Mouse (Mus musculus): ENCODE data around the gene Mcfd2. TPM values are rescaled to one million over a fixed set of nuclear protein-coding genes. Genes with fewer than 3 reads are reported as not detected.

Mcfd2 gene
- polyA plus RNA-seq, 1 experiment from 2014 or later = 80.0 TPM

GRCm38 (mm10) chr17:87236725-87237650 is 28.7 kb downstream of the Mcfd2 start:
- ATAC-seq (ENCODE audit: insufficient number of reproducible peaks, low FRiP score, low TSS enrichment, low read depth) (peak; percentile 83), DNase-seq (ENCODE audit: low spot score) (peak; percentile 86)
- no peaks in the 10 kb centered on the region for H3K36me3 ChIP-seq (ENCODE audit: control insufficient read depth, insufficient read depth, low read length)
- no peaks in the 10 kb centered on the region for H3K27me3 ChIP-seq (ENCODE audit: control insufficient read depth, insufficient read depth, low read length)
- H3K9me3 ChIP-seq (ENCODE audit: control insufficient read depth, low read length) = peaks cover 2% of the 10 kb centered on the region; the same call in 1 of the 2 replicates
- 0 out of 2 replicates have a peak overlapping the region, but pooled peaks have one; percentile 21 for H3K4me2 ChIP-seq (ENCODE audit: low read depth, severe bottlenecking)
- no peak overlapping the region; the same call in 1 of the 2 replicates for H3K9ac ChIP-seq (ENCODE audit: low read length)
- H3K4me3 ChIP-seq (ENCODE audit: low read depth, low read length) = no peak overlapping the region
- WGBS = 22% methylated on average over 18 of the region's 18 CpGs
- H3K27ac ChIP-seq (replicated peaks; ENCODE audit: low read depth, low read length) = peak overlapping the region; percentile 45; the same call in 1 of the 2 replicates
- peaks cover 21% of the 10 kb centered on the region for H3K4me1 ChIP-seq (ENCODE audit: control insufficient read depth, insufficient read depth, low read length)

GRCm38 (mm10) chr17:87235019-87235418 is 30.7 kb downstream of the Mcfd2 start:
- no peak overlapping the region for H3K27ac ChIP-seq (replicated peaks; ENCODE audit: low read depth, low read length)
- no peak for ATAC-seq (ENCODE audit: insufficient number of reproducible peaks, low FRiP score, low TSS enrichment, low read depth)
- DNase-seq (ENCODE audit: low spot score) = no peak
- 90% methylated on average over 6 of the region's 6 CpGs for WGBS
- H3K4me1 ChIP-seq (ENCODE audit: control insufficient read depth, insufficient read depth, low read length) = peaks cover 21% of the 10 kb centered on the region
- no peak overlapping the region for H3K4me3 ChIP-seq (ENCODE audit: low read depth, low read length)
- no peaks in the 10 kb centered on the region for H3K27me3 ChIP-seq (ENCODE audit: control insufficient read depth, insufficient read depth, low read length)
- no peaks in the 10 kb centered on the region for H3K36me3 ChIP-seq (ENCODE audit: control insufficient read depth, insufficient read depth, low read length)
- H3K9me3 ChIP-seq (ENCODE audit: control insufficient read depth, low read length) = no peaks in the 10 kb centered on the region
- no peak overlapping the region for H3K9ac ChIP-seq (ENCODE audit: low read length)
- H3K4me2 ChIP-seq (ENCODE audit: low read depth, severe bottlenecking) = no peak overlapping the region

GRCm38 (mm10) chr17:87227878-87228277 is 37.9 kb downstream of the Mcfd2 start:
- Histone ChIP-seq H3K4me2 (ENCODE audit: low read depth, severe bottlenecking) (no peak overlapping the region), H3K4me1 (ENCODE audit: control insufficient read depth, insufficient read depth, low read length) (no peaks in the 10 kb centered on the region), H3K4me3 (ENCODE audit: low read depth, low read length) (no peak overlapping the region), H3K36me3 (ENCODE audit: control insufficient read depth, insufficient read depth, low read length) (no peaks in the 10 kb centered on the region; the same call in 1 of the 2 replicates), H3K9ac (ENCODE audit: low read length) (no peak overlapping the region), H3K27ac (replicated peaks; ENCODE audit: low read depth, low read length) (no peak overlapping the region), H3K9me3 (ENCODE audit: control insufficient read depth, low read length) (no peaks in the 10 kb centered on the region), H3K27me3 (ENCODE audit: control insufficient read depth, insufficient read depth, low read length) (no peaks in the 10 kb centered on the region)
- DNase-seq (ENCODE audit: low spot score) (no peak), ATAC-seq (ENCODE audit: insufficient number of reproducible peaks, low FRiP score, low TSS enrichment, low read depth) (no peak)
- WGBS = 71% methylated on average over 4 of the region's 4 CpGs

GRCm38 (mm10) chr17:87226079-87226640 is 39.6 kb downstream of the Mcfd2 start:
- H3K27ac ChIP-seq (replicated peaks; ENCODE audit: low read depth, low read length) = no peak overlapping the region
- H3K9ac ChIP-seq (ENCODE audit: low read length) = no peak overlapping the region
- no peaks in the 10 kb centered on the region; the same call in 1 of the 2 replicates for H3K36me3 ChIP-seq (ENCODE audit: control insufficient read depth, insufficient read depth, low read length)
- no peaks in the 10 kb centered on the region for H3K4me1 ChIP-seq (ENCODE audit: control insufficient read depth, insufficient read depth, low read length)
- H3K4me2 ChIP-seq (ENCODE audit: low read depth, severe bottlenecking) = no peak overlapping the region
- no peak for ATAC-seq (ENCODE audit: insufficient number of reproducible peaks, low FRiP score, low TSS enrichment, low read depth)
- WGBS = 59% methylated on average over 10 of the region's 10 CpGs
- no peaks in the 10 kb centered on the region for H3K9me3 ChIP-seq (ENCODE audit: control insufficient read depth, low read length)
- H3K27me3 ChIP-seq (ENCODE audit: control insufficient read depth, insufficient read depth, low read length) = no peaks in the 10 kb centered on the region
- DNase-seq (ENCODE audit: low spot score) = no peak
- H3K4me3 ChIP-seq (ENCODE audit: low read depth, low read length) = no peak overlapping the region

- ATAC-seq (ENCODE audit: insufficient number of reproducible peaks, low FRiP score, low TSS enrichment, low read depth) = no peak
- Histone ChIP-seq H3K4me1 (ENCODE audit: control insufficient read depth, insufficient read depth, low read length) (no peaks in the 10 kb centered on the region), H3K27ac (replicated peaks; ENCODE audit: low read depth, low read length) (no peak overlapping the region), H3K4me3 (ENCODE audit: low read depth, low read length) (no peak overlapping the region), H3K27me3 (ENCODE audit: control insufficient read depth, insufficient read depth, low read length) (no peaks in the 10 kb centered on the region), H3K9me3 (ENCODE audit: control insufficient read depth, low read length) (no peaks in the 10 kb centered on the region), H3K36me3 (ENCODE audit: control insufficient read depth, insufficient read depth, low read length) (no peaks in the 10 kb centered on the region; the same call in 1 of the 2 replicates), H3K4me2 (ENCODE audit: low read depth, severe bottlenecking) (no peak overlapping the region), H3K9ac (ENCODE audit: low read length) (no peak overlapping the region)
- 92% methylated on average over 9 of the region's 9 CpGs for WGBS
- no peak for DNase-seq (ENCODE audit: low spot score)
These were observed 40.4 kb downstream of the Mcfd2 start for GRCm38 (mm10) chr17:87225384-87225783.

- DNase-seq (ENCODE audit: low spot score) = no peak
- 65% methylated on average over 2 of the region's 2 CpGs for WGBS
These were observed 41.3 kb downstream of the Mcfd2 start for GRCm38 (mm10) chr17:87224461-87224860.

GRCm38 (mm10) chr17:87219456-87219855 is 46.3 kb downstream of the Mcfd2 start:
- H3K9ac ChIP-seq (ENCODE audit: low read length) = no peak overlapping the region
- H3K4me3 ChIP-seq (ENCODE audit: low read depth, low read length) = no peak overlapping the region
- H3K4me1 ChIP-seq (ENCODE audit: control insufficient read depth, insufficient read depth, low read length) = no peaks in the 10 kb centered on the region
- 83% methylated on average over 9 of the region's 9 CpGs for WGBS
- ATAC-seq (ENCODE audit: insufficient number of reproducible peaks, low FRiP score, low TSS enrichment, low read depth) (no peak), DNase-seq (ENCODE audit: low spot score) (no peak)
- no peaks in the 10 kb centered on the region for H3K9me3 ChIP-seq (ENCODE audit: control insufficient read depth, low read length)
- H3K36me3 ChIP-seq (ENCODE audit: control insufficient read depth, insufficient read depth, low read length) = no peaks in the 10 kb centered on the region
- no peak overlapping the region for H3K4me2 ChIP-seq (ENCODE audit: low read depth, severe bottlenecking)
- H3K27ac ChIP-seq (replicated peaks; ENCODE audit: low read depth, low read length) = no peak overlapping the region
- H3K27me3 ChIP-seq (ENCODE audit: control insufficient read depth, insufficient read depth, low read length) = no peaks in the 10 kb centered on the region

More at GRCm38 (mm10) chr17:87224461-87224860, 41.3 kb downstream of the Mcfd2 start:
- Histone ChIP-seq H3K27ac (replicated peaks; ENCODE audit: low read depth, low read length) (no peak overlapping the region), H3K4me1 (ENCODE audit: control insufficient read depth, insufficient read depth, low read length) (no peaks in the 10 kb centered on the region), H3K9ac (ENCODE audit: low read length) (no peak overlapping the region), H3K4me2 (ENCODE audit: low read depth, severe bottlenecking) (no peak overlapping the region), H3K36me3 (ENCODE audit: control insufficient read depth, insufficient read depth, low read length) (no peaks in the 10 kb centered on the region; the same call in 1 of the 2 replicates), H3K9me3 (ENCODE audit: control insufficient read depth, low read length) (no peaks in the 10 kb centered on the region), H3K4me3 (ENCODE audit: low read depth, low read length) (no peak overlapping the region), H3K27me3 (ENCODE audit: control insufficient read depth, insufficient read depth, low read length) (no peaks in the 10 kb centered on the region)
- ATAC-seq (ENCODE audit: insufficient number of reproducible peaks, low FRiP score, low TSS enrichment, low read depth) = no peak

GRCm38 (mm10) chr17:87214523-87214922 is 51.2 kb downstream of the Mcfd2 start:
- no peak for ATAC-seq (ENCODE audit: insufficient number of reproducible peaks, low FRiP score, low TSS enrichment, low read depth)
- WGBS = 94% methylated on average over 7 of the region's 7 CpGs
- no peak overlapping the region for H3K4me2 ChIP-seq (ENCODE audit: low read depth, severe bottlenecking)

More at GRCm38 (mm10) chr17:87214523-87214922, 51.2 kb downstream of the Mcfd2 start:
- Histone ChIP-seq H3K27me3 (ENCODE audit: control insufficient read depth, insufficient read depth, low read length) (no peaks in the 10 kb centered on the region), H3K27ac (replicated peaks; ENCODE audit: low read depth, low read length) (no peak overlapping the region), H3K4me1 (ENCODE audit: control insufficient read depth, insufficient read depth, low read length) (no peaks in the 10 kb centered on the region), H3K36me3 (ENCODE audit: control insufficient read depth, insufficient read depth, low read length) (no peaks in the 10 kb centered on the region), H3K9me3 (ENCODE audit: control insufficient read depth, low read length) (no peaks in the 10 kb centered on the region), H3K4me3 (ENCODE audit: low read depth, low read length) (no peak overlapping the region), H3K9ac (ENCODE audit: low read length) (no peak overlapping the region)
- DNase-seq (ENCODE audit: low spot score) = no peak
